In the genomic region with DNA sequence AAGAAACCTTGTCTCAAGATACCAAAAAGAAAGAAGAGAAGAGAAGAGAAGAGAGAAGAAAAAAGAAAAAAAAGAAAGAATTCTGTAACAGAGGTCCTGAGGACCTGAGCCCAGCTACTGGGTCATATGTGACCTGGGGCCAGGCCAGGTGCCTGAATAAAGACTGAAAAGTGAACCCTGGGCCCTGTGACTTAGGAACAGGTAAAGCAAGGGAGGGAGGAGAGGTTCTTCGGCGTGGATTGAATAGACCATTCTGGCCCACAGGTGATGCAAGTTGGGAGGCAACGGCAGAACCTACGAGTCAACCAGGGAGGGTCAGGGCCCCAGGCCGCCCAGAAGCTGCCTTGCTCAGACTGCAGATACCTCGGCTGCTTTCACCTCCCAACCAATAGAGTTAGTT, we compare ENCODE assay signal across 17 mouse cellular contexts. TPM values are rescaled to one million over a fixed set of nuclear protein-coding genes. Genes with fewer than 3 reads are reported as not detected.
DNase-seq lines count a peak whose midpoint lies in the region; ATAC-seq and TF ChIP-seq lines count a peak whose summit lies in the region.
"Had no signal": no experiment of that assay in that cellular context is flagged by ENCODE, and none has a peak within 500 bp of the region (broad histone marks: within the 10 kb centered on the region; RNA-seq: fewer than 3 reads in every experiment).

No protein-coding gene starts in this region.

- H3K27ac ChIP-seq in intestine, postnatal 0 days (ENCODE audit: low read depth, low read length), result peak overlapping the region; percentile 95
- peak overlapping the region; percentile 94 for H3K27ac ChIP-seq in macrophage
- H3K27ac ChIP-seq in hindbrain, embryonic 14.5 days, result no peak overlapping the region
- H3K27ac ChIP-seq in kidney, embryonic 14.5 days (ENCODE audit: low read depth, low read length), result no peak overlapping the region
- H3K27ac ChIP-seq: forebrain, embryonic 13.5 days had no signal

- H3K36me3 ChIP-seq in E14TG2a.4 (ENCODE audit: insufficient read depth, low read length) (peaks cover 30% of the 10 kb centered on the region), macrophage (ENCODE audit: inconsistent target) (0 out of 2 replicates have a peak, but pooled peaks cover 4% of the 10 kb centered on the region)
- H3K36me3 ChIP-seq in intestine, postnatal 0 days (ENCODE audit: control insufficient read depth, insufficient read depth), result peaks cover 4% of the 10 kb centered on the region; the same call in 1 of the 2 replicates
- H3K36me3 ChIP-seq in hindbrain, embryonic 14.5 days (replicated peaks; ENCODE audit: control insufficient read depth, insufficient read depth), result no peaks in the 10 kb centered on the region
- peaks cover 3% of the 10 kb centered on the region; the same call in 1 of the 2 replicates for H3K36me3 ChIP-seq in kidney, embryonic 14.5 days (ENCODE audit: control insufficient read depth, insufficient read depth, low read length)

- H3K4me1 ChIP-seq in E14TG2a.4 (replicated peaks; ENCODE audit: low read depth, low read length), result peaks cover 76% of the 10 kb centered on the region
- peaks cover 16% of the 10 kb centered on the region; the same call in 1 of the 2 replicates for H3K4me1 ChIP-seq in intestine, postnatal 0 days (replicated peaks; ENCODE audit: control insufficient read depth, insufficient read depth, low read length)
- H3K4me1 ChIP-seq in hindbrain, embryonic 14.5 days (replicated peaks; ENCODE audit: control insufficient read depth, insufficient read depth, low read length), result peaks cover 18% of the 10 kb centered on the region; the same call in 1 of the 2 replicates
- H3K4me1 ChIP-seq in kidney, embryonic 14.5 days (ENCODE audit: control insufficient read depth, insufficient read depth, low read length), result peaks cover 16% of the 10 kb centered on the region

- peak overlapping the region; percentile 1; the same call in 1 of the 2 replicates for H3K4me2 ChIP-seq in intestine, postnatal 0 days (replicated peaks; ENCODE audit: low read depth)
- H3K4me2 ChIP-seq in hindbrain, embryonic 14.5 days (replicated peaks), result no peak overlapping the region
- H3K4me2 ChIP-seq in kidney, embryonic 14.5 days (replicated peaks; ENCODE audit: low read depth, low read length), result no peak overlapping the region

- peaks cover 45% of the 10 kb centered on the region for H3K79me2 ChIP-seq in macrophage (ENCODE audit: inconsistent target)

- H3K9me3 ChIP-seq in E14TG2a.4 (ENCODE audit: low read length), result no peaks in the 10 kb centered on the region
- no peaks in the 10 kb centered on the region for H3K9me3 ChIP-seq in intestine, postnatal 0 days (ENCODE audit: control insufficient read depth)
- H3K9me3 ChIP-seq in hindbrain, embryonic 14.5 days (ENCODE audit: control insufficient read depth, low read length), result no peaks in the 10 kb centered on the region
- no peaks in the 10 kb centered on the region for H3K9me3 ChIP-seq in kidney, embryonic 14.5 days (ENCODE audit: control insufficient read depth, low read length)
- H3K9me3 ChIP-seq: embryonic facial prominence, embryonic 15.5 days; forebrain, embryonic 13.5 days; heart, embryonic 10.5 days had no signal

- H3K4me3 ChIP-seq in E14TG2a.4 (replicated peaks; ENCODE audit: low read length) (peak overlapping the region; percentile 86), macrophage (ENCODE audit: inconsistent target) (peak overlapping the region; percentile 64; the same call in 1 of the 2 replicates)
- no peak overlapping the region for H3K4me3 ChIP-seq in intestine, postnatal 0 days (ENCODE audit: low read depth, low read length)
- no peak overlapping the region for H3K4me3 ChIP-seq in hindbrain, embryonic 14.5 days (replicated peaks; ENCODE audit: low read length)
- no peak overlapping the region for H3K4me3 ChIP-seq in kidney, embryonic 14.5 days (ENCODE audit: low read length)

- H3K9ac ChIP-seq in intestine, postnatal 0 days (ENCODE audit: low read depth, low read length), result no peak overlapping the region
- H3K9ac ChIP-seq in hindbrain, embryonic 14.5 days, result no peak overlapping the region
- H3K9ac ChIP-seq in kidney, embryonic 14.5 days (ENCODE audit: low read depth, low read length), result no peak overlapping the region; the same call in 1 of the 2 replicates
- H3K9ac ChIP-seq: embryonic facial prominence, embryonic 15.5 days had no signal

- WGBS in intestine, postnatal 0 days, result 71% methylated on average over 6 of the region's 6 CpGs
- 95% methylated on average over 6 of the region's 6 CpGs for WGBS in macrophage (ENCODE audit: missing documents)
- 85% methylated on average over 6 of the region's 6 CpGs for WGBS in hindbrain, embryonic 14.5 days
- 83% methylated on average over 6 of the region's 6 CpGs for WGBS in kidney, embryonic 14.5 days

- peak; percentile 30 to 56 for DNase-seq in adrenal gland, adult (ENCODE audit: inconsistent age in 2 of 2, low spot score in 1 of 2)
- DNase-seq in adrenal gland, postnatal 10 days, result no peak
- DNase-seq in hindbrain, embryonic 14.5 days (ENCODE audit: low spot score), result no peak
- no peak for DNase-seq in thymus, adult 18-20 months
- DNase-seq: cerebellum, adult 11 months; heart, postnatal 4 days; kidney, adult 18-20 months; lung, adult 18-20 months; lung, postnatal 4 days had no signal

- no peak for ATAC-seq in intestine, postnatal 0 days
- no peak for ATAC-seq in hindbrain, embryonic 14.5 days (ENCODE audit: low FRiP score)
- ATAC-seq in kidney, embryonic 14.5 days (ENCODE audit: low FRiP score, low TSS enrichment), result no peak
- ATAC-seq: activated CD4-positive, CD25-positive, alpha-beta regulatory T cell, adult 4 months had no signal

- no peak for TF ChIP-seq CTCF in E14TG2a.4 (conservative IDR thresholded peaks at IDR 0.05; ENCODE audit: low read length)
- no peak for TF ChIP-seq CTCF in intestine, postnatal 0 days (IDR thresholded peaks at IDR 0.05; ENCODE audit: low read depth)

- H3K27me3 ChIP-seq in E14TG2a.4 (ENCODE audit: insufficient read depth, low read length), result no peaks in the 10 kb centered on the region
- no peaks in the 10 kb centered on the region for H3K27me3 ChIP-seq in intestine, postnatal 0 days (replicated peaks; ENCODE audit: control insufficient read depth, insufficient read depth, low read length)
- no peaks in the 10 kb centered on the region for H3K27me3 ChIP-seq in hindbrain, embryonic 14.5 days (ENCODE audit: control insufficient read depth, insufficient read depth, low read length)
- H3K27me3 ChIP-seq in kidney, embryonic 14.5 days (ENCODE audit: control insufficient read depth, insufficient read depth, low read length), result no peaks in the 10 kb centered on the region
- H3K27me3 ChIP-seq: embryonic facial prominence, embryonic 15.5 days had no signal

RNA-seq across cellular contexts. Expression of a gene that starts 1.0 kb away (rescaled TPM):
- 100 to 1,000 TPM; 126 to 185 TPM for total RNA-seq in adrenal gland, postnatal 10 days (2021)
- 86.9 and 88.1 TPM in 2 replicates for polyA plus RNA-seq in intestine, postnatal 0 days (2015; fragmentation: Nextera tagmentation; extraction: Ambion mirVana)
- total RNA-seq in macrophage (2018; cell fraction: chromatin; rRNA removed), result 100 to 1,000 TPM in 21 of 26 experiments, 10 to 100 TPM in 5; 69.1 to 243 (median 131) TPM
- 10 to 100 TPM; 21.8 to 70.5 (median 39.4) TPM for total RNA-seq in macrophage (2018; cell fraction: cytosol; rRNA removed)
- total RNA-seq in macrophage (2018; cell fraction: nucleus; rRNA removed), result 100 to 1,000 TPM in 4 of 26 experiments, 10 to 100 TPM in 22; 55.7 to 126 (median 79.4) TPM
- polyA plus RNA-seq in macrophage (2018), result 15.2 to 30.9 TPM (median 30.6 TPM) in 3 replicates
- polyA plus RNA-seq in hindbrain, embryonic 14.5 days (2014; fragmentation: Nextera tagmentation; extraction: Ambion mirVana), result 37.3 and 40.3 TPM in 2 replicates
- 58.8 and 60.1 TPM in 2 replicates for polyA plus RNA-seq in kidney, embryonic 14.5 days (2014; fragmentation: Nextera tagmentation; extraction: Ambion mirVana)

Comparison
In these comparisons a context has a peak if more than half of its experiments do, and no peak if none do; other contexts are left out.
1. DNase-seq: peak in adrenal gland, adult (2 of 2); none in adrenal gland, postnatal 10 days (single experiment), hindbrain, embryonic 14.5 days (single experiment) and thymus, adult 18-20 months (0 of 2).
2. H3K4me3 ChIP-seq: peak in E14TG2a.4 (single experiment) and macrophage (single experiment); none in intestine, postnatal 0 days (single experiment), hindbrain, embryonic 14.5 days (single experiment) and kidney, embryonic 14.5 days (single experiment).
3. H3K27ac ChIP-seq: peak in intestine, postnatal 0 days (single experiment) and macrophage (single experiment); none in hindbrain, embryonic 14.5 days (single experiment) and kidney, embryonic 14.5 days (single experiment).